ENCODE assay signal across 16 mouse cellular contexts in the genomic region with DNA sequence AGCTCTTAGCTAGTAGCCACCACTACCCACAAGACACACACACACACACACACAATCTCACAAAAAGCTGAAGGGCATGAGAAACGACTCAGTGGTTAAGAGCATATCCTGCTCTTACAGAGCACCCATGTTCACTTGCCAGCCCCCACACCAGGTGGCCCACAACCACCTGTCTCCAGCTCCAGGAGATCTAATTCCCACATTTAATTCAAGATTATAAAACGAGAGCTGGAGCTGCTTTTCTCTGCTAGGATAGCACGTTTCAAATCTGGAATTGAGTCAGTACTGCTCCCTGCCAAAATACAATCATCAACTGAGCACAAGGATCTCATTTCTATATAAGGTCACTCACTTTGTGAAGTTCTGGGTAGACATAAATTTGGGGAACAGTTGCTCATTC.
"Had no signal": no experiment of that assay in that cellular context is flagged by ENCODE, and none has a peak within 500 bp of the region (broad histone marks: within the 10 kb centered on the region; RNA-seq: fewer than 3 reads in every experiment).

No protein-coding gene starts in this region.

- H3K9ac ChIP-seq: kidney, embryonic 15.5 days; limb, embryonic 13.5 days; liver, embryonic 15.5 days; neural tube, embryonic 15.5 days; stomach, embryonic 15.5 days had no signal

- H3K9me3 ChIP-seq: kidney, embryonic 15.5 days; limb, embryonic 13.5 days; liver, embryonic 15.5 days; midbrain, embryonic 10.5 days; neural tube, embryonic 15.5 days; stomach, embryonic 15.5 days had no signal

- DNase-seq: kidney, adult 2 months; kidney, postnatal 14 days; left cerebral cortex, postnatal 4 days; lung, adult 2 months; lung, postnatal 4 days; midbrain, embryonic 14.5 days; right cerebral cortex, adult 18-20 months; thymus, postnatal 14 days had no signal

- H3K4me3 ChIP-seq: kidney, embryonic 15.5 days; limb, embryonic 13.5 days; liver, embryonic 15.5 days; midbrain, embryonic 10.5 days; myocyte; neural tube, embryonic 15.5 days; stomach, embryonic 15.5 days had no signal

- H3K27ac ChIP-seq: kidney, embryonic 15.5 days; limb, embryonic 13.5 days; liver, embryonic 15.5 days; midbrain, embryonic 10.5 days; neural tube, embryonic 15.5 days; stomach, embryonic 15.5 days had no signal

- ATAC-seq: lung, postnatal 0 days had no signal

- H3K27me3 ChIP-seq: kidney, embryonic 15.5 days; limb, embryonic 13.5 days; liver, embryonic 15.5 days; neural tube, embryonic 15.5 days; stomach, embryonic 15.5 days had no signal

- H3K4me1 ChIP-seq: kidney, embryonic 15.5 days; limb, embryonic 13.5 days; midbrain, embryonic 10.5 days; neural tube, embryonic 15.5 days; stomach, embryonic 15.5 days had no signal

- H3K4me2 ChIP-seq: kidney, embryonic 15.5 days; limb, embryonic 13.5 days; liver, embryonic 15.5 days; neural tube, embryonic 15.5 days; stomach, embryonic 15.5 days had no signal
